Mouse (Mus musculus): ENCODE measurements around the gene Rab11fip3. TPM values are rescaled to one million over a fixed set of nuclear protein-coding genes. Genes with fewer than 3 reads are reported as not detected.

Rab11fip3 gene
- total and polyA plus RNA-seq, 3 experiments = 3.0 to 13.9 (median 9.3) TPM

GRCm38 (mm10) chr17:26028261-26028660 lies 41.1 kb downstream of the Rab11fip3 start:
- no peak for TF ChIP-seq TAL1 (conservative IDR thresholded peaks at IDR 0.05; ENCODE audit: low read depth, low read length)
- TF ChIP-seq CTCF (IDR thresholded peaks at IDR 0.05; ENCODE audit: low read depth, low read length) = no peak
- Histone ChIP-seq H3K4me3 (ENCODE audit: low read depth, low read length) (no peak overlapping the region), H3K4me1 (ENCODE audit: insufficient read depth, low read depth, low read length) (no peaks in the 10 kb centered on the region), H3K27me3 (ENCODE audit: insufficient read depth, low read length) (no peaks in the 10 kb centered on the region), H3K9me3 (replicated peaks) (no peaks in the 10 kb centered on the region), H3K36me3 (replicated peaks) (peaks cover 28% of the 10 kb centered on the region)
- DNase-seq (ENCODE audit: low spot score) (no peak), ATAC-seq (ENCODE audit: extremely low read depth, insufficient number of reproducible peaks, low FRiP score, poor library complexity, severe bottlenecking) (no peak)

GRCm38 (mm10) chr17:26024674-26025073 lies 44.7 kb downstream of the Rab11fip3 start:
- peaks cover 6% of the 10 kb centered on the region; the same call in 1 of the 2 replicates for H3K4me1 ChIP-seq (ENCODE audit: insufficient read depth, low read depth, low read length)
- TF ChIP-seq TAL1 (conservative IDR thresholded peaks at IDR 0.05; ENCODE audit: low read depth, low read length) (no peak), GATA1 (IDR thresholded peaks at IDR 0.05; ENCODE audit: borderline replicate concordance, low read length) (no peak), CTCF (IDR thresholded peaks at IDR 0.05; ENCODE audit: low read depth, low read length) (no peak), POLR2AphosphoS5 (IDR thresholded peaks at IDR 0.05; ENCODE audit: insufficient replicate concordance, low read depth, low read length) (no peak), GATA2 (IDR thresholded peaks at IDR 0.05; ENCODE audit: borderline replicate concordance, low read depth, low read length) (no peak)
- H3K4me3 ChIP-seq (ENCODE audit: low read depth, low read length) = no peak overlapping the region
- DNase-seq (ENCODE audit: low spot score) (no peak), ATAC-seq (ENCODE audit: extremely low read depth, insufficient number of reproducible peaks, low FRiP score, poor library complexity, severe bottlenecking) (no peak)
- no peaks in the 10 kb centered on the region for H3K27me3 ChIP-seq (ENCODE audit: insufficient read depth, low read length)
- H3K9me3 ChIP-seq (replicated peaks) = no peaks in the 10 kb centered on the region
- H3K36me3 ChIP-seq (replicated peaks) = peaks cover 21% of the 10 kb centered on the region

- Histone ChIP-seq H3K4me1 (ENCODE audit: insufficient read depth, low read depth, low read length) (peaks cover 6% of the 10 kb centered on the region; the same call in 1 of the 2 replicates), H3K27me3 (ENCODE audit: insufficient read depth, low read length) (no peaks in the 10 kb centered on the region), H3K36me3 (replicated peaks) (peaks cover 19% of the 10 kb centered on the region), H3K9me3 (replicated peaks) (no peaks in the 10 kb centered on the region), H3K4me3 (ENCODE audit: low read depth, low read length) (no peak overlapping the region)
- TF ChIP-seq GATA1 (IDR thresholded peaks at IDR 0.05; ENCODE audit: borderline replicate concordance, low read length) = no peak
- no peak for TF ChIP-seq POLR2AphosphoS5 (IDR thresholded peaks at IDR 0.05; ENCODE audit: insufficient replicate concordance, low read depth, low read length)
- TF ChIP-seq TAL1 (conservative IDR thresholded peaks at IDR 0.05; ENCODE audit: low read depth, low read length) = no peak
- no peak for TF ChIP-seq GATA2 (IDR thresholded peaks at IDR 0.05; ENCODE audit: borderline replicate concordance, low read depth, low read length)
- TF ChIP-seq CTCF (IDR thresholded peaks at IDR 0.05; ENCODE audit: low read depth, low read length) = no peak
- ATAC-seq (ENCODE audit: extremely low read depth, insufficient number of reproducible peaks, low FRiP score, poor library complexity, severe bottlenecking) = no peak
- DNase-seq (ENCODE audit: low spot score) = no peak
Measured at GRCm38 (mm10) chr17:26023966-26024365, 45.4 kb downstream of the Rab11fip3 start.

GRCm38 (mm10) chr17:26023181-26023580 lies 46.2 kb downstream of the Rab11fip3 start:
- DNase-seq (ENCODE audit: low spot score) (no peak), ATAC-seq (ENCODE audit: extremely low read depth, insufficient number of reproducible peaks, low FRiP score, poor library complexity, severe bottlenecking) (no peak)
- TF ChIP-seq TAL1 (conservative IDR thresholded peaks at IDR 0.05; ENCODE audit: low read depth, low read length) (no peak), POLR2AphosphoS5 (IDR thresholded peaks at IDR 0.05; ENCODE audit: insufficient replicate concordance, low read depth, low read length) (no peak), GATA1 (IDR thresholded peaks at IDR 0.05; ENCODE audit: borderline replicate concordance, low read length) (no peak), GATA2 (IDR thresholded peaks at IDR 0.05; ENCODE audit: borderline replicate concordance, low read depth, low read length) (no peak)
- H3K4me3 ChIP-seq (ENCODE audit: low read depth, low read length) = no peak overlapping the region
- no peaks in the 10 kb centered on the region for H3K27me3 ChIP-seq (ENCODE audit: insufficient read depth, low read length)
- H3K36me3 ChIP-seq (replicated peaks) = peaks cover 21% of the 10 kb centered on the region
- H3K9me3 ChIP-seq (replicated peaks) = no peaks in the 10 kb centered on the region
- H3K4me1 ChIP-seq (ENCODE audit: insufficient read depth, low read depth, low read length) = peaks cover 6% of the 10 kb centered on the region; the same call in 1 of the 2 replicates

- Histone ChIP-seq H3K27me3 (ENCODE audit: insufficient read depth, low read length) (no peaks in the 10 kb centered on the region), H3K4me3 (ENCODE audit: low read depth, low read length) (no peak overlapping the region), H3K9me3 (replicated peaks) (no peaks in the 10 kb centered on the region), H3K4me1 (ENCODE audit: insufficient read depth, low read depth, low read length) (peaks cover 6% of the 10 kb centered on the region; the same call in 1 of the 2 replicates), H3K36me3 (replicated peaks) (peaks cover 19% of the 10 kb centered on the region)
- TF ChIP-seq CTCF (IDR thresholded peaks at IDR 0.05; ENCODE audit: low read depth, low read length) (no peak), TAL1 (conservative IDR thresholded peaks at IDR 0.05; ENCODE audit: low read depth, low read length) (no peak)
- ATAC-seq (ENCODE audit: extremely low read depth, insufficient number of reproducible peaks, low FRiP score, poor library complexity, severe bottlenecking) (no peak), DNase-seq (ENCODE audit: low spot score) (no peak)
Measured at GRCm38 (mm10) chr17:26021728-26022341, 47.5 kb downstream of the Rab11fip3 start.

GRCm38 (mm10) chr17:26020848-26021347 lies 48.5 kb downstream of the Rab11fip3 start:
- no peak overlapping the region for H3K4me3 ChIP-seq (ENCODE audit: low read depth, low read length)
- peaks cover 17% of the 10 kb centered on the region for H3K36me3 ChIP-seq (replicated peaks)
- TF ChIP-seq GATA2 (IDR thresholded peaks at IDR 0.05; ENCODE audit: borderline replicate concordance, low read depth, low read length) (no peak), GATA1 (IDR thresholded peaks at IDR 0.05; ENCODE audit: borderline replicate concordance, low read length) (no peak), CTCF (IDR thresholded peaks at IDR 0.05; ENCODE audit: low read depth, low read length) (no peak), POLR2AphosphoS5 (IDR thresholded peaks at IDR 0.05; ENCODE audit: insufficient replicate concordance, low read depth, low read length) (no peak), TAL1 (conservative IDR thresholded peaks at IDR 0.05; ENCODE audit: low read depth, low read length) (no peak)
- no peak for DNase-seq (ENCODE audit: low spot score)
- no peak for ATAC-seq (ENCODE audit: extremely low read depth, insufficient number of reproducible peaks, low FRiP score, poor library complexity, severe bottlenecking)
- H3K4me1 ChIP-seq (ENCODE audit: insufficient read depth, low read depth, low read length) = peaks cover 6% of the 10 kb centered on the region; the same call in 1 of the 2 replicates
- H3K27me3 ChIP-seq (ENCODE audit: insufficient read depth, low read length) = no peaks in the 10 kb centered on the region
- H3K9me3 ChIP-seq (replicated peaks) = no peaks in the 10 kb centered on the region
